Mouse (Mus musculus) thymus, adult 2 months (tissue): ENCODE measurements at regions not wholly inside any gene's neighbourhood (a gene's known extent, or its start where the extent isn't known, plus 50 kb on each side); places are given as distances from the start of the nearest gene placed in this dataset.

ENCODE experiments used
- CTCF ChIP-seq: fragments of 200-500 bp; IDR thresholded peaks from 2 replicates; pipeline ENCODE4 v1.5.1; 2012; ENCODE audit warnings: mild to moderate bottlenecking, control low read depth, low read length, moderate library complexity, borderline replicate concordance; ENCODE audit not compliant: control insufficient read depth, poor library complexity, insufficient read depth; ENCODE audit errors: extremely low read depth
- POLR2A ChIP-seq: fragments of 200-500 bp; IDR thresholded peaks from 2 replicates; pipeline ENCODE4 v1.6.1; 2012; ENCODE audit warnings: mild to moderate bottlenecking, low read length, control low read depth, moderate library complexity; ENCODE audit not compliant: control insufficient read depth, poor library complexity, insufficient read depth; ENCODE audit errors: extremely low read depth

- TF ChIP-seq CTCF (no peak), POLR2A (no peak)
Observed at GRCm38 (mm10) chr13:80957419-80958139, 74.4 kb downstream of the Arrdc3 start.
